Mouse (Mus musculus) neural tube, embryonic 13.5 days (tissue): Measurements from ENCODE around the gene Trhde. TPM values are rescaled to one million over a fixed set of nuclear protein-coding genes. Genes with fewer than 3 reads are reported as not detected.

Source experiments
- ATAC-seq: fragments of 200-750 bp; cut with Nextera tagmentation; 2 replicates; pipeline ENCODE4 v1.8.0; 2017; ENCODE audit warnings: low read depth, mild to moderate bottlenecking, moderate TSS enrichment, moderate library complexity
- H3K27ac ChIP-seq: fragments of 300-500 bp; sonication (generic); replicated peaks from 2 replicates; pipeline ENCODE4 v1.5.1; 2015; ENCODE audit warnings: moderate library complexity, mild to moderate bottlenecking, inconsistent platforms
- H3K27me3 ChIP-seq: fragments of 300-500 bp; sonication (generic); 2 replicates; pipeline ENCODE4 v1.6.1; 2015; ENCODE audit warnings: mild to moderate bottlenecking, inconsistent platforms
- H3K36me3 ChIP-seq: fragments of 300-500 bp; sonication (generic); 2 replicates; pipeline ENCODE4 v1.6.1; 2015; ENCODE audit warnings: mild to moderate bottlenecking, inconsistent platforms
- H3K4me1 ChIP-seq: fragments of 300-500 bp; sonication (generic); replicated peaks from 2 replicates; pipeline ENCODE4 v1.6.1; 2015; ENCODE audit warnings: inconsistent platforms
- H3K4me2 ChIP-seq: fragments of 300-500 bp; sonication (generic); 2 replicates; pipeline ENCODE4 v1.6.1; 2015; ENCODE audit warnings: inconsistent platforms, mild to moderate bottlenecking, moderate library complexity
- H3K4me3 ChIP-seq: fragments of 300-500 bp; sonication (generic); 2 replicates; pipeline ENCODE4 v1.5.1; 2015; ENCODE audit warnings: mild to moderate bottlenecking, inconsistent platforms
- H3K9ac ChIP-seq: fragments of 300-500 bp; sonication (generic); 2 replicates; pipeline ENCODE4 v1.6.1; 2015; ENCODE audit warnings: moderate library complexity, mild to moderate bottlenecking, inconsistent platforms
- H3K9me3 ChIP-seq: fragments of 300-500 bp; sonication (generic); 2 replicates; pipeline ENCODE4 v1.6.1; 2016; ENCODE audit warnings: inconsistent platforms
- WGBS: fragments of 180-500 bp; shearing (Covaris S2); methylation state at CpG from one replicate; pipeline ENCODE4 v1.1.7; 2015; 5-methylcytosine and 5-hydroxymethylcytosine counted together
- polyA plus RNA-seq: library from polyadenylated mRNA; unstranded; fragments of >200 nt; fragmentation: Nextera tagmentation; extraction: Ambion mirVana; gene quantifications from 2 replicates; pipeline ENCODE4 v1.2.1, GENCODE M21; 2015

The Trhde gene
- polyA plus RNA-seq, 1 experiment from 2014 or later, result 4.4 TPM

DNA sequence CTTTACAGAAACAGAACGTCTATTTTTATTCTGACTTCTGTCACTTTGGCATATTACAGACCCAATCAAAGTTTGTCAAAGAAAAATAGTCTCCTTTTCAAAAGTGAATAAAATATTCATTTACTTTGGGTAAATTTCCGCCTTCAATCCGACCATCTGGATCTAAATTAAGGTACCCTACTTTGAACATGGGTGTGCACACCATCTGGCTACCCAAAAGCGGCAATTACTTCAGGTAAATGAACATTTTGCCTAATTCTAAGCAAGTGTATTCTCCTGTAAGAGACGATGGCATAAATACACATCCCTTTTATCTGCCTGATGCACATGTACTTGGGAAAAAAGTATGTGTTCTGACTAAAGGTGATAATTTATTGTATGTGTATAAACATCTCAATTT lies 5.2 kb downstream of the Trhde start:
- ATAC-seq, result no peak
- WGBS, result 82% methylated on average over 5 of the region's 5 CpGs
- H3K4me2 ChIP-seq, result no peak overlapping the region
- no peak overlapping the region for H3K9ac ChIP-seq
- H3K4me3 ChIP-seq, result no peak overlapping the region
- peaks cover 34% of the 10 kb centered on the region for H3K27me3 ChIP-seq
- H3K27ac ChIP-seq, result no peak overlapping the region
- H3K9me3 ChIP-seq, result no peaks in the 10 kb centered on the region
- no peaks in the 10 kb centered on the region for H3K36me3 ChIP-seq
- peaks cover 16% of the 10 kb centered on the region for H3K4me1 ChIP-seq

DNA sequence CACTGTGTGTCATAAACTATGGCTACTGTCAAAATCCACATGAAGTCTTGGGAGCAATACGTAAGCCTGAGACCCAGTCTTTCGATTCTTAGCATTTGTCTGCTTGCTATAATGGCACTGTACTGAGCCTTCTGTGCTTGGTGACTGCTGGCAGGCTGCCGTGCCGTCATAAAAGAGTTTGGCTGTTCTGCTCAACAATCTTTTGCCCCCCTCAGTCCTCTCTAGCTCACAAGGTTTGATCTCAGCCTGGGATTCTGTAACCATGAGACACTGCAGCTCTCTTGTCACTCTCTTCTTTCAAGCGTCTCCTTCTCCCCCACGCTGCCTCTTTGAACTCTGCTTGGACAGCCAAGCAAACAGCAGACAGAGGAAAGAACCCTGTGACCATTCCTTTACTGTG lies 7.9 kb downstream of the Trhde start:
- Histone ChIP-seq H3K4me3 (no peak overlapping the region), H3K4me1 (0 out of 2 replicates have a peak, but pooled peaks cover 4% of the 10 kb centered on the region), H3K27ac (no peak overlapping the region), H3K9me3 (no peaks in the 10 kb centered on the region), H3K9ac (no peak overlapping the region), H3K4me2 (no peak overlapping the region), H3K36me3 (no peaks in the 10 kb centered on the region), H3K27me3 (peaks cover 9% of the 10 kb centered on the region; the same call in 1 of the 2 replicates)
- 31% methylated on average over 6 of the region's 6 CpGs for WGBS
- no peak for ATAC-seq

DNA sequence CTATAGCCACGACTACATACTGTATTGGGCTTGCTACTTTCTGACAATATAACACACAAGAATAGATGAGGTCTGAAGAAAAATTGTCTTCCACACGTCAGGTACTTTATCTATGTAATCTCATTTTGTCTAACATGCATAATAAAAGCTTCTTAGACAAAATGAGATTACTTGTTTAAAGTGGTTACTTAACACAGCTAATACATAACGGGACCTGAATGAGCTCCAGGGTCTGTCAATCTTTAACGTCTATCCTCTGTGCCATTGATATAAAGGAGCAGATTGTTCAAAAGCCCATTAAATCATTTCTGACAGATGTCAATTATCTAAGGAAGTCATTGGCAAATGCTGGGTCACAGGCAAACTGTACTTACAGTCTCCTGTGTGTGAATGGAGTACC lies 36.2 kb downstream of the Trhde start:
- ATAC-seq, result no peak
- 84% methylated on average over 4 of the region's 4 CpGs for WGBS
- no peak overlapping the region for H3K9ac ChIP-seq
- H3K27me3 ChIP-seq, result no peaks in the 10 kb centered on the region
- H3K4me2 ChIP-seq, result no peak overlapping the region
- no peak overlapping the region for H3K27ac ChIP-seq
- no peaks in the 10 kb centered on the region for H3K4me1 ChIP-seq
- no peaks in the 10 kb centered on the region for H3K36me3 ChIP-seq
- no peaks in the 10 kb centered on the region for H3K9me3 ChIP-seq
- H3K4me3 ChIP-seq, result no peak overlapping the region

DNA sequence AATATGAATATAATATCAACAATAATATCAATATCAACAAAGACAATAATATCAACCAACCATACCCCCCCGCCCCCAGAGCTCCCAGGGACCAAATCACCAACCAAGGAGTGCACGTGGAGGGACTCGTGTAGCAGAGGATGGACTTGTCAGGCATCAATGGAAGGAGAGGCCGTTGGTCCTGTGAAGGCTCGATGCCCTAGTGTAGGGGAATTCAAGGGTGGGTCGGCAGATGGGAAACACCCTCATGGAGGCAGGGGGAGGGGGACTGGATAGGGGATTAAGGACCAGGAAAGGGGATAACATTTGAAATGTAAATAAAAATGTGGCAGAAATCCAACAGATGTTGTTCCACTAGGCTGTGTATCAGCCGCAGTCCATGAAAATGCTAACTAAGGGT lies 40.0 kb downstream of the Trhde start:
- WGBS, result 88% methylated on average over 7 of the region's 7 CpGs
- no peak overlapping the region for H3K27ac ChIP-seq
- H3K36me3 ChIP-seq, result no peaks in the 10 kb centered on the region
- no peak overlapping the region for H3K4me3 ChIP-seq
- H3K9me3 ChIP-seq, result no peaks in the 10 kb centered on the region
- ATAC-seq, result no peak
- no peak overlapping the region for H3K4me2 ChIP-seq
- H3K27me3 ChIP-seq, result no peaks in the 10 kb centered on the region
- H3K4me1 ChIP-seq, result no peaks in the 10 kb centered on the region
- H3K9ac ChIP-seq, result no peak overlapping the region

DNA sequence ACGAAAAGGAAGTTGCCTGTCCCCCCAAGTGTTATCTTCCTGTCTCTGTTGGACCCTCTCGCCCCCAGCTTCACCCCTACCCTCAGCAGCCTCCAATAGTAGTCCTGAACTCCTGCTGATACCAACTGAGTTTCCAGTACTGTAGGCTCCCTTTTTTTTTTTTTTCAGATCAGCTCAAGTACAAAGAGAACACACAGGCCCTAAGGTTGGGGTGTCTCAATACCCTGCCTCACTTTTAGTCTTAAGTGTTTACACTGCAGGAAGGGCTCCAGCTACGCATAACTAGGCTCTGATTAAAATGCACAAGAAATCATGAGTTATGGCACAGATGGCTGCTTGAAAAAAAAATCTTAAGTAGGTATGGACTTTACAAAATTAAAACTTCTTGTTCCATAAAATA lies 42.9 kb downstream of the Trhde start:
- Histone ChIP-seq H3K9ac (no peak overlapping the region), H3K4me2 (no peak overlapping the region), H3K27ac (no peak overlapping the region), H3K36me3 (no peaks in the 10 kb centered on the region), H3K4me3 (no peak overlapping the region), H3K9me3 (no peaks in the 10 kb centered on the region), H3K4me1 (no peaks in the 10 kb centered on the region), H3K27me3 (no peaks in the 10 kb centered on the region)
- WGBS, result 68% methylated on average over 3 of the region's 3 CpGs
- ATAC-seq, result no peak

DNA sequence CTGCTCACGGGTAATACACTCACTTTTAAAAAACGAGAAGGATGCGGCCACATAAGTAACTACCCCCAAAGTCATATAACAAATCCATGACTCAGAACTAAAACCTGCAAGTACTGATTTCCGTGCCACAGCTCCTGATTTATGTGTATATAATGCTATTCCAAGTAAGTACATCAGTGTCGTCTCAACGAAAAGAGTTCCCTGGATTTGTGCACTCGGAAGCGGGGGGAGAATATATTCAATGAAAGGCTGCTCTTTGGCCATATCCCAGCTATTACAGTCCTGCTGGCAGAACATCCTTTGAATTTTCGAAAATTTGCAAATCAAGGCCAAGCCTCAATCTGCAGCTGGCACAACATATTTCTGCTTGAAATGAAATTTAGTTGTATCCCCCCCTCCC lies 43.5 kb downstream of the Trhde start:
- no peak overlapping the region for H3K4me2 ChIP-seq
- no peaks in the 10 kb centered on the region for H3K9me3 ChIP-seq
- no peaks in the 10 kb centered on the region for H3K27me3 ChIP-seq
- 78% methylated on average over 9 of the region's 9 CpGs for whole genome bisulfite sequencing
- no peaks in the 10 kb centered on the region for H3K36me3 ChIP-seq
- no peak for ATAC-seq
- H3K4me1 ChIP-seq, result no peaks in the 10 kb centered on the region
- H3K4me3 ChIP-seq, result no peak overlapping the region
- H3K27ac ChIP-seq, result no peak overlapping the region
- no peak overlapping the region for H3K9ac ChIP-seq

DNA sequence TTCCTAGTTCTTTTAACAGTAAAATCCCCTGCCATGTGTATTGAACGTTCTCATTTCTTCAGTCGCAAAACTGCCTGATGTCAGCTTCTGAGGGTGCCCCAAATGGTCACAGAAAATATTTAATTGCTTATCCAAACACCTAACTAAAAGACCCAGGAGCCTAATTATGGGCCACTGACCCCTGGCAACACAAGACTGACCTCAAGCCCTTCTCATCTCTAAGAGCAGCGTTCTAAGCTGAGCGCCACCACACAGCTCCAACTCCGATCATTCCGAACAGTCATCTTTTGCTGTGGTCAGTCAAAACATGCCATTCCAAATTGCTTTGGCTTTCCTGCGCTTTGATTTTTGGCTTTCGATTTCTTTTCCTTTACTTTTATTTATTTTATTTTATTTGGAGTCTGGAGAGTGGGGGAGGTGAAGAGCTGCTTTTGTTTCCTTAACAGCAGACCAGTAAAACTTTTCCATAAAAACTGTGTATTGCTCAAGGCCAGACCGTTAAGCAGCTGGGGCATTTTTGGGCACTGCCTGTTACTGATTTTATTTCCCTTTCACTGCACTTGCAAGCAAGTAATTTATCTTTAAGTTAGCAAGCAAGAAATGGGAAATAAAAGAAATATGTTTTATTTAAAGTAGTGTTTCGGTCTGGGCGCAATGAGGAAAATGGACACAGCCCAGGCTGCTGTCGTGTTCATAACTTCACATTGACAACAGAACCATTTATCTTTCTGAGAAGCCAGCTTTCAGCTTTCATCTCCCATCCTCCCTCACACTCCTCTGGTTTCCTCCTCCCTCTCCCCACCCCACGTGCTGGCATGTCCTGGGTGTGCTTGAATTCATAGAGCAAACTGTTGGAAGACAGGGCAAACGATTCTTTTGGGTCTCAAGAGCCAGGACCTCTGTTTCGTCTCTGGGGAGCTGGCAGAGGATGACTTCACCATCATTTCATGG lies 59.1 kb downstream of the Trhde start:
- Histone ChIP-seq H3K4me2 (no peak overlapping the region), H3K4me1 (no peaks in the 10 kb centered on the region), H3K27me3 (no peaks in the 10 kb centered on the region), H3K9ac (no peak overlapping the region), H3K4me3 (no peak overlapping the region), H3K9me3 (no peaks in the 10 kb centered on the region), H3K36me3 (no peaks in the 10 kb centered on the region), H3K27ac (no peak overlapping the region)
- ATAC-seq, result no peak
- WGBS, result 72% methylated on average over 15 of the region's 15 CpGs

DNA sequence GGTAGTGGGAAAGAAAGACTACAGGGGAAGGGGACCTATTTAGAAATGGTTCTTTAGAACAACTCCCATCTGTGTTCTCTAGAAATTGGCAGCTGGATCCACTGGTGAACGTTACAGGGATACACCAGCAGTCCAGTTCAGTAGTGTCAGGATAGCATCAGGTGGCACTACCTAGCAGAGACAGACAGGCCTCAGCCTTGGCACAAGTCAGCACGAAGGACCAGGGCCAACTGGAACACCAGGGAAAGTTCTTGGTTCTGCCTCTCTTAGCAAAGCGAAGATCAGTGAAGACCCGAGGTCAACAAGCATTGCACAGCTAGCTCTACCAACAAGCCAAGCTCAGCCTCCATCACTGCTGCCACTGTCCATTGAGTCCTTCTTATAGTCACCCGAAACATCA lies 62.2 kb downstream of the Trhde start:
- Histone ChIP-seq H3K9ac (no peak overlapping the region), H3K9me3 (no peaks in the 10 kb centered on the region), H3K4me2 (no peak overlapping the region), H3K36me3 (no peaks in the 10 kb centered on the region), H3K27me3 (no peaks in the 10 kb centered on the region), H3K4me3 (no peak overlapping the region), H3K4me1 (no peaks in the 10 kb centered on the region), H3K27ac (no peak overlapping the region)
- 90% methylated on average over 5 of the region's 5 CpGs for WGBS
- ATAC-seq, result no peak

DNA sequence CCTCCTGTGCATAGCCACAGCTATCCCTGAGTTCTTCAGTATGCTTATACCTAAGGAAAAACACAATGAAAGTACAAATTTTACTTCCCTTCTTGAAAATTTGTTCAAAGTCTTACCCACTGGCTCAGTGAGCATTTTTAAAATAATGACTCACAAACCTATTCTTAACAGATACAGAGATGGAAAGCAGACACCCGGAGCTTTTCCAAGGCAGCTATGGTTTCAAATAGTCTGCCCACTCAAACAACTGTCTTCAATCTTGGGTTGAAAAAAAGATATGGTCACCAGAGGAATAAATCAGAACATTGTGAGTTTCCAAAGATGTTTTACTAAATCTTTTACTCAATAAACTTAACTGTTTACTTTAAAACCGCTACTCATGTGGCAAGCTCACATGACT lies 64.5 kb downstream of the Trhde start:
- Histone ChIP-seq H3K9ac (no peak overlapping the region), H3K27me3 (no peaks in the 10 kb centered on the region), H3K27ac (no peak overlapping the region), H3K4me3 (no peak overlapping the region), H3K9me3 (no peaks in the 10 kb centered on the region), H3K4me1 (no peaks in the 10 kb centered on the region), H3K36me3 (no peaks in the 10 kb centered on the region), H3K4me2 (no peak overlapping the region)
- no peak for ATAC-seq
- WGBS, result 91% methylated on average over 2 of the region's 2 CpGs

DNA sequence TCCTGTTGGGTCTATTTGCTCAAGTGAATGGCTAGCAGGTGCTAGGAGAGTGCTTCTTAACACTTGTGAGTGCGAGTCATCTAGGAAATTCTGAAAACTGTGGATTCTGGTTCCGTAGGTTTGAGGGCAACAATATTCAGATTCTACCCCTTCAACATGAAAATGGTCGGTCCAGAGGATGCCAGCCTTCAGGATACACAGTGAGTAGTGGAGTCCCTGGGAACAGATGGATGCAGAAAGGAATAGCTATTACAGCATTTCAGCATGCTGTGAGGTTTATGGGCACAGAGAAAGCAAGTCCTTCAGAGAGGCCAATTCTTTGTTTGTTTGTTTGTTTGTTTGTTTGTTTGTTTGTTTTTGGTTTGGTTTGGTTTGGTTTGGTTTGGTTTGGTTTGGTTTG lies 65.7 kb downstream of the Trhde start:
- Histone ChIP-seq H3K36me3 (no peaks in the 10 kb centered on the region), H3K4me3 (no peak overlapping the region), H3K4me2 (no peak overlapping the region), H3K9ac (no peak overlapping the region), H3K4me1 (no peaks in the 10 kb centered on the region), H3K9me3 (no peaks in the 10 kb centered on the region), H3K27ac (no peak overlapping the region; the same call in 1 of the 2 replicates), H3K27me3 (no peaks in the 10 kb centered on the region)
- no peak for ATAC-seq
- 89% methylated on average over 3 of the region's 3 CpGs for WGBS

DNA sequence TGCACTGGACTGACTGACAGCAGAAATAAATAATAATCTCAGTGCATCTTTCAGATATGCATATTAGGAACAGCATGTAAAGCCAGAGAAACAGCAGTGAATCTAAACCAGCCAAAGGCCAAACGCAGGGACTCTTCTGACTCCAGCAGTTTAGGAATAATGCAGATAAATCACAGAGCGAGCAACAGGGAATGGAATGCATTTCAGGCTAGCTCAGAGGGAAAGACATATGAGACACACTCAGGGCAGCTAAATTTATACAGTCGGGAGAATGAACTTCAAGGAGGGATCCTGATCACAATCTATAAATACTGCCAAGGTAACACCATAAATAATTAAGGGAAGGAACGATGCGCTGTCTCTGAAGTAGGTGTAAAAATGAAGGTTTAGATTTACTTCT lies 66.4 kb downstream of the Trhde start:
- WGBS, result 62% methylated on average over 5 of the region's 5 CpGs
- H3K36me3 ChIP-seq, result no peaks in the 10 kb centered on the region
- no peak overlapping the region for H3K4me3 ChIP-seq
- no peaks in the 10 kb centered on the region for H3K4me1 ChIP-seq
- no peak overlapping the region for H3K4me2 ChIP-seq
- no peaks in the 10 kb centered on the region for H3K27me3 ChIP-seq
- ATAC-seq, result no peak
- H3K9me3 ChIP-seq, result no peaks in the 10 kb centered on the region
- no peak overlapping the region for H3K9ac ChIP-seq
- H3K27ac ChIP-seq, result no peak overlapping the region

DNA sequence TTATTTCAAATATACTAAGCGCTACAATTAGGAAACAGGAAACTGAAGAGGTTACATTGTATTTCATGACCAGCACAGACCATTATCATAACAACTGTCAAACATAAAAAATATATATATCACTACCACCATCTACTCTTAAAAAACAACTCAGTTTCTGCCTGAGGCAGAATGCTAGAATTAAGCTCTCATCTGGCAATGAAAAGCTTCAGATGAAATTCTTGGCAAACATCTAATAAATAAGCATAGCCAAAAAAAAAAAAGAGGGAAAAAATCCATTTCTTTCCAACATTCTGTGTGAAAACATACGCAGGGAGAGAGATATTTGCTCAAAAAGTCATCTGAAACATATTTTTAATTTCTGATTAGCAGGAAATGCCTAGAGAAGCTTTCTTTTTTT lies 67.0 kb downstream of the Trhde start:
- H3K27me3 ChIP-seq, result no peaks in the 10 kb centered on the region
- no peak overlapping the region for H3K9ac ChIP-seq
- no peaks in the 10 kb centered on the region for H3K4me1 ChIP-seq
- H3K4me3 ChIP-seq, result no peak overlapping the region
- no peaks in the 10 kb centered on the region for H3K9me3 ChIP-seq
- H3K27ac ChIP-seq, result no peak overlapping the region
- ATAC-seq, result no peak
- no peaks in the 10 kb centered on the region for H3K36me3 ChIP-seq
- no peak overlapping the region for H3K4me2 ChIP-seq
- 93% methylated on average over 2 of the region's 2 CpGs for WGBS

DNA sequence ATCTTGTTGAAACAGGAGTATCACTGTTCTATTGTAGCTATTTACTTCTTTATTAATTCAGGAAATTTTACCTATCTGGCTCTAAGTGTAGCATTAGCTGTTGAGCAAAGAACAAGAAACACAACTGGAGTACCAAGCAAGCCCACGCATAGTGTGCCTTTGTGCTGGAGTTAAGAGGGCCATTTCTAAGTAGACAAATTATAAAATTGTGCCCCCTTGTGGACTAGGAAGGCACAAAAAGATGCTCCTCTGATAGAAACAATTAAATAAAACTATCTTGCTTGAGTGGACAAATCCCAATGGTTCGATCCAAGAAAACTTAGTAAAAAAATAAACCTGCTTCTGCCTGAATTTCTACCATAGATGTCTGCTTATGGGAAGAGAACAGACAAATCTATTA lies 76.5 kb downstream of the Trhde start:
- H3K4me1 ChIP-seq, result no peaks in the 10 kb centered on the region
- no peak overlapping the region for H3K27ac ChIP-seq
- H3K27me3 ChIP-seq, result no peaks in the 10 kb centered on the region
- 73% methylated on average over 2 of the region's 2 CpGs for WGBS
- H3K9ac ChIP-seq, result no peak overlapping the region
- no peaks in the 10 kb centered on the region for H3K36me3 ChIP-seq
- ATAC-seq, result no peak
- H3K9me3 ChIP-seq, result no peaks in the 10 kb centered on the region
- no peak overlapping the region for H3K4me2 ChIP-seq
- H3K4me3 ChIP-seq, result no peak overlapping the region
